Mouse (Mus musculus): ENCODE measurements around the gene Tshz2.

- no peak for TF ChIP-seq CTCF (IDR thresholded peaks at IDR 0.05; ENCODE audit: extremely low read depth, insufficient read depth, insufficient read length, insufficient replicate concordance)
- TF ChIP-seq POLR2A (IDR thresholded peaks at IDR 0.05; ENCODE audit: low read depth, low read length), result no peak
Measured at GRCm38 (mm10) chr2:169838521-169838920, 205.7 kb downstream of the Tshz2 start.

All from spleen, adult 2 months (tissue).